Mouse (Mus musculus): ENCODE data around the gene Sacs. TPM values are rescaled to one million over a fixed set of nuclear protein-coding genes. Genes with fewer than 3 reads are reported as not detected.
"Not testable (repeated sequence)": the region's sequence is repeated elsewhere in the genome, so short reads cannot be mapped to it uniquely, and the experiment has no call there.

Sacs gene
- polyA plus RNA-seq, 1 experiment from 2014 or later = 3.1 TPM

GRCm38 (mm10) chr14:61143358-61143757 lies 5.1 kb downstream of the Sacs start:
- H3K4me3 ChIP-seq (ENCODE audit: low read depth, low read length) = no peak overlapping the region
- 0 out of 2 replicates have a peak, but pooled peaks cover 3% of the 10 kb centered on the region for H3K27me3 ChIP-seq (ENCODE audit: control insufficient read depth, insufficient read depth, low read length)
- no peak overlapping the region for H3K4me2 ChIP-seq (ENCODE audit: low read depth, severe bottlenecking)
- ATAC-seq (ENCODE audit: insufficient number of reproducible peaks, low FRiP score, low TSS enrichment, low read depth) (no peak), DNase-seq (ENCODE audit: low spot score) (no peak)
- WGBS = 56% methylated on average over 8 of the region's 8 CpGs
- H3K9ac ChIP-seq (ENCODE audit: low read length) = no peak overlapping the region
- H3K36me3 ChIP-seq (ENCODE audit: control insufficient read depth, insufficient read depth, low read length) = no peaks in the 10 kb centered on the region
- H3K27ac ChIP-seq (replicated peaks; ENCODE audit: low read depth, low read length) = no peak overlapping the region
- no peaks in the 10 kb centered on the region for H3K9me3 ChIP-seq (ENCODE audit: control insufficient read depth, low read length)
- H3K4me1 ChIP-seq (ENCODE audit: control insufficient read depth, insufficient read depth, low read length) = 0 out of 2 replicates have a peak, but pooled peaks cover 3% of the 10 kb centered on the region

- no peaks in the 10 kb centered on the region for H3K9me3 ChIP-seq (ENCODE audit: control insufficient read depth, low read length)
- no peak overlapping the region for H3K27ac ChIP-seq (replicated peaks; ENCODE audit: low read depth, low read length)
- H3K9ac ChIP-seq (ENCODE audit: low read length) = no peak overlapping the region
- no peak overlapping the region for H3K4me2 ChIP-seq (ENCODE audit: low read depth, severe bottlenecking)
- 36% methylated on average over 11 of the region's 11 CpGs for WGBS
- H3K4me1 ChIP-seq (ENCODE audit: control insufficient read depth, insufficient read depth, low read length) = no peaks in the 10 kb centered on the region
- DNase-seq (ENCODE audit: low spot score) (peak; percentile 69), ATAC-seq (ENCODE audit: insufficient number of reproducible peaks, low FRiP score, low TSS enrichment, low read depth) (no peak)
- no peaks in the 10 kb centered on the region for H3K27me3 ChIP-seq (ENCODE audit: control insufficient read depth, insufficient read depth, low read length)
- H3K4me3 ChIP-seq (ENCODE audit: low read depth, low read length) = no peak overlapping the region
- no peaks in the 10 kb centered on the region for H3K36me3 ChIP-seq (ENCODE audit: control insufficient read depth, insufficient read depth, low read length)
Measured at GRCm38 (mm10) chr14:61143869-61144268, 5.6 kb downstream of the Sacs start.

GRCm38 (mm10) chr14:61150416-61150815 lies 12.2 kb downstream of the Sacs start:
- not testable (repeated sequence) for H3K9me3 ChIP-seq (ENCODE audit: control insufficient read depth, low read length); H3K36me3 ChIP-seq (ENCODE audit: control insufficient read depth, insufficient read depth, low read length); H3K4me1 ChIP-seq (ENCODE audit: control insufficient read depth, insufficient read depth, low read length); H3K9ac ChIP-seq (ENCODE audit: low read length); H3K27ac ChIP-seq (replicated peaks; ENCODE audit: low read depth, low read length); ATAC-seq (ENCODE audit: insufficient number of reproducible peaks, low FRiP score, low TSS enrichment, low read depth); H3K4me3 ChIP-seq (ENCODE audit: low read depth, low read length); DNase-seq (ENCODE audit: low spot score); H3K4me2 ChIP-seq (ENCODE audit: low read depth, severe bottlenecking); H3K27me3 ChIP-seq (ENCODE audit: control insufficient read depth, insufficient read depth, low read length)
- WGBS = 91% methylated on average over 12 of the region's 13 CpGs

DNA sequence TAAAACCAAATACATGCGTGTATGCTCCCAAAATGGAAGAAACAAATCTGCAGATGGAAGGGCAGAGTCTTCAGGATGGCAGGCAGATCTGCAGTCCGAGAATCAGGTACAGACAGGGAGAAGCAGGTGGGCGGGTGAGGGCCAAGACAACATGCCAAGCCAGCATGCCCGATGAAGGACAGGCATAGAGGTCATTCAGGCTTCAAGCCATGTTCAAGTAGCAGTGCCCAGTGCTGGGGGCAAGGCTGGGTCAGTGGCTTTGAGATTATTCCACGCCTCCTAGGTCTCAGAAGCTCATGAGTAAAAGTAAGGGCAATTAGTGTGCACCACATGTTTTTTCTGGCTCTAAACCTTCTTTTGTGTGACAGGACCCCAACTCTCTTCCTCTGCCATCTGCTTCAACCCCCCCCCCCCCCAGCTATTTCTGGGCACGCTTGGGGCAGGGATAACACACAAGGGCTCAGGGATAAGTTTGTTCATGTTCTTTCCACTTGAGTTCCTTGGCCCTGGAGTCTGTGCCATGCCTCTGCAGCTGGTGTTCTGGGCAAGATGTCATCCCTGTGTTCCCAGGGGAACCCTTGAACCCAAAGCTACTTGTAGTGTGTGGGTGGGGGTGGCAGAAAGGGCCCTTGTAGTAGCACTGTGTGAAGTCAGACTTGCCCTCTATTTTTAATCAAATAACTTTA lies 16.8 kb downstream of the Sacs start:
- WGBS = 85% methylated on average over 6 of the region's 6 CpGs
- no peak overlapping the region for H3K4me2 ChIP-seq (ENCODE audit: low read depth, severe bottlenecking)
- no peak overlapping the region for H3K27ac ChIP-seq (replicated peaks; ENCODE audit: low read depth, low read length)
- no peak for DNase-seq (ENCODE audit: low spot score)
- H3K9me3 ChIP-seq (ENCODE audit: control insufficient read depth, low read length) = no peaks in the 10 kb centered on the region
- no peaks in the 10 kb centered on the region for H3K36me3 ChIP-seq (ENCODE audit: control insufficient read depth, insufficient read depth, low read length)
- no peak for ATAC-seq (ENCODE audit: insufficient number of reproducible peaks, low FRiP score, low TSS enrichment, low read depth)
- H3K4me1 ChIP-seq (ENCODE audit: control insufficient read depth, insufficient read depth, low read length) = no peaks in the 10 kb centered on the region
- H3K4me3 ChIP-seq (ENCODE audit: low read depth, low read length) = no peak overlapping the region
- no peaks in the 10 kb centered on the region for H3K27me3 ChIP-seq (ENCODE audit: control insufficient read depth, insufficient read depth, low read length)
- no peak overlapping the region for H3K9ac ChIP-seq (ENCODE audit: low read length)

DNA sequence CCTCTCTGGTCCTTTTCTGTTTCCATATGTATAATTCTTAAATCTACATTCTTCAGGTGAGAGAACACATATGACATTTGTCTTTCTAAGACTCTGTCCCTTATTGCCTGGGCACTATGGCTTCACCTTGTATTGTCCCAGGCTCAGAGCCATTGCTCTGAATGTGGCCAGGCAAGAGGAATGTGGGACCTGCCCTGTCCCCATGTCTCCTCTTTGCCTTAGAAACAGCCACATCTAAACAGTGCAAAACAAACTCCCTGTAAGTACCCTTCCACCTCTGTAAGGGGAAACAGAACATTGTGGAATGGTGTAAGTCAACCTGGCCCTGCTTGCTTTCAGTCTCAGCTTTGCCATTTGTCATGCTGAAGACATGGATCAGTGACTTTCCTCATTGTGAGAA lies 17.4 kb downstream of the Sacs start:
- Histone ChIP-seq H3K9ac (ENCODE audit: low read length) (no peak overlapping the region), H3K27ac (replicated peaks; ENCODE audit: low read depth, low read length) (no peak overlapping the region), H3K27me3 (ENCODE audit: control insufficient read depth, insufficient read depth, low read length) (no peaks in the 10 kb centered on the region), H3K9me3 (ENCODE audit: control insufficient read depth, low read length) (no peaks in the 10 kb centered on the region), H3K4me1 (ENCODE audit: control insufficient read depth, insufficient read depth, low read length) (no peaks in the 10 kb centered on the region), H3K36me3 (ENCODE audit: control insufficient read depth, insufficient read depth, low read length) (no peaks in the 10 kb centered on the region), H3K4me2 (ENCODE audit: low read depth, severe bottlenecking) (no peak overlapping the region), H3K4me3 (ENCODE audit: low read depth, low read length) (no peak overlapping the region)
- DNase-seq (ENCODE audit: low spot score) (no peak), ATAC-seq (ENCODE audit: insufficient number of reproducible peaks, low FRiP score, low TSS enrichment, low read depth) (no peak)

DNA sequence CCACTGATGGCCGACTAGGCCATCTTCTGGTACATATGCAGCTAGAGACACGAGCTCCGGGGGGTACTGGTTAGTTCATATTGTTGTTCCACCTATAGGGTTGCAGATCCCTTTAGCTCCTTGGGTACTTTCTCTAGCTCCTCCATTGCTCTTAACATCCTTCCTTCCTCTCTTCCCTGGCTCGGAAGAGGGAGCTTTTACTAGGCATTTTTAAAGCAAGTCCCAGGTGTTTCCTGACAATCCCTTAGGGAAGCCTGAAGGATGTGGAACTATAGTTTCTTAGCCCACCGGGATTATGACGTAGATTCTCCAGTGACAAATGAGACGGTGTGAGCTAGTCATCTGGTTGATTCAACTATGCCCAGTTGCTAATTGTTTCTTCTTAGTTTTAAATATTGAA lies 19.2 kb downstream of the Sacs start:
- H3K9ac ChIP-seq (ENCODE audit: low read length); H3K9me3 ChIP-seq (ENCODE audit: control insufficient read depth, low read length); DNase-seq (ENCODE audit: low spot score); H3K4me3 ChIP-seq (ENCODE audit: low read depth, low read length); H3K4me2 ChIP-seq (ENCODE audit: low read depth, severe bottlenecking); H3K36me3 ChIP-seq (ENCODE audit: control insufficient read depth, insufficient read depth, low read length); H3K27me3 ChIP-seq (ENCODE audit: control insufficient read depth, insufficient read depth, low read length); ATAC-seq (ENCODE audit: insufficient number of reproducible peaks, low FRiP score, low TSS enrichment, low read depth); H3K27ac ChIP-seq (replicated peaks; ENCODE audit: low read depth, low read length); H3K4me1 ChIP-seq (ENCODE audit: control insufficient read depth, insufficient read depth, low read length): not testable (repeated sequence)
- 71% methylated on average over 4 of the region's 7 CpGs for WGBS

GRCm38 (mm10) chr14:61160920-61161319 lies 22.7 kb downstream of the Sacs start:
- ATAC-seq (ENCODE audit: insufficient number of reproducible peaks, low FRiP score, low TSS enrichment, low read depth) = no peak
- H3K4me2 ChIP-seq (ENCODE audit: low read depth, severe bottlenecking) = no peak overlapping the region
- H3K36me3 ChIP-seq (ENCODE audit: control insufficient read depth, insufficient read depth, low read length) = no peaks in the 10 kb centered on the region
- H3K9me3 ChIP-seq (ENCODE audit: control insufficient read depth, low read length) = no peaks in the 10 kb centered on the region
- H3K4me3 ChIP-seq (ENCODE audit: low read depth, low read length) = no peak overlapping the region
- no peak overlapping the region for H3K9ac ChIP-seq (ENCODE audit: low read length)
- no peak for DNase-seq (ENCODE audit: low spot score)
- no peak overlapping the region for H3K27ac ChIP-seq (replicated peaks; ENCODE audit: low read depth, low read length)
- no peaks in the 10 kb centered on the region for H3K4me1 ChIP-seq (ENCODE audit: control insufficient read depth, insufficient read depth, low read length)
- WGBS = 93% methylated on average over 1 of the region's 1 CpGs
- no peaks in the 10 kb centered on the region for H3K27me3 ChIP-seq (ENCODE audit: control insufficient read depth, insufficient read depth, low read length)

- Histone ChIP-seq H3K27ac (replicated peaks; ENCODE audit: low read depth, low read length) (no peak overlapping the region), H3K27me3 (ENCODE audit: control insufficient read depth, insufficient read depth, low read length) (no peaks in the 10 kb centered on the region), H3K4me1 (ENCODE audit: control insufficient read depth, insufficient read depth, low read length) (no peaks in the 10 kb centered on the region), H3K9ac (ENCODE audit: low read length) (no peak overlapping the region; the same call in 1 of the 2 replicates), H3K4me2 (ENCODE audit: low read depth, severe bottlenecking) (no peak overlapping the region), H3K9me3 (ENCODE audit: control insufficient read depth, low read length) (no peaks in the 10 kb centered on the region), H3K36me3 (ENCODE audit: control insufficient read depth, insufficient read depth, low read length) (no peaks in the 10 kb centered on the region), H3K4me3 (ENCODE audit: low read depth, low read length) (no peak overlapping the region)
- DNase-seq (ENCODE audit: low spot score) = no peak
- ATAC-seq (ENCODE audit: insufficient number of reproducible peaks, low FRiP score, low TSS enrichment, low read depth) = no peak
- 72% methylated on average over 10 of the region's 10 CpGs for WGBS
Measured at GRCm38 (mm10) chr14:61161367-61162334, 23.4 kb downstream of the Sacs start.

Measured in limb, embryonic 11.5 days (tissue).